Mouse (Mus musculus): ENCODE data around the gene Il27ra. TPM values are rescaled to one million over a fixed set of nuclear protein-coding genes. Genes with fewer than 3 reads are reported as not detected.

The Il27ra gene
- polyA plus RNA-seq, 1 experiment from 2014 or later: 1.7 TPM

DNA sequence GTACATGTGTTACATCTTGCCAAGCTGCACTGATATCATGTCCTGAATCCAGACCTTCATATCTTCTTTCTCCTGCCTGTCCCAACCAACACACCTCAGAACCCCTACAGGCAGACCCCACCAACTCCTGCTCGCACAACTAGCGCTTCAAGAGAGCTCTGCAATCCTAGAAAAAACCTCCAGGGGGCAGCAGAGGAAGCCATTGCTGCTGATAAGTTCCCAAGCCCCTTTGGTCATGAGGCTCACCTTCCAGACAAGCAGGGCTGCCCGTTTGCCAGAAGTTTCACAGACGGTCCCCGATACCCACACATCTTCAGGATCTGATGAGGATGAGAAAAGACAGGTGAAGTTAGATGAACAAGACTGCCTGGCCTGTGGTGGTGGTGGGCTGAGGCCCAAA lies 3.3 kb downstream of the Il27ra start:
- no peak overlapping the region for H3K9ac ChIP-seq
- no peak overlapping the region for H3K4me3 ChIP-seq (replicated peaks)
- H3K27me3 ChIP-seq (replicated peaks): peaks cover 31% of the 10 kb centered on the region
- no peaks in the 10 kb centered on the region for H3K36me3 ChIP-seq
- 4% methylated on average over 5 of the region's 5 CpGs for WGBS
- peaks cover 8% of the 10 kb centered on the region; the same call in 1 of the 2 replicates for H3K4me1 ChIP-seq
- ATAC-seq (ENCODE audit: insufficient read depth, low FRiP score, low read depth): no peak
- H3K9me3 ChIP-seq: no peaks in the 10 kb centered on the region
- H3K27ac ChIP-seq: no peak overlapping the region
- H3K4me2 ChIP-seq: no peak overlapping the region

DNA sequence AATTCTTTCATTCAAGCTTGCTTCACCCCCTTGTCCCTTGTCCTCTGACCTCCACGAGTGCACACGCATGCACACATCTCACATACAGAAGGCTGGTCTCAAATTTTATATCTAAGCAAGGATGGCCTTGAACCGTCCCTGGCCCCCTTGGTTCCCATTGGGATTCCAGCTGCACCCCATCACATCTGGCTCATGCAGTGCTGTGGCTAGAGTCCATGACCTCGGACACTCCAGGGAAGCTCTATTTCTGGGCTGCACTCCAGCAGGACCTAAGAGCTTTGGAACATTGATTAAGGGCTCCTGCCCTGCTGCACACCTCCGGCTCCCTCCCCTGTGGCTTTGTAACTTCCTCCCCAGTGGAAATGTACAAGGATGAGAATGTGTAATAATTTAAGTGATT lies 4.4 kb downstream of the Il27ra start:
- no peak for ATAC-seq (ENCODE audit: insufficient read depth, low FRiP score, low read depth)
- WGBS: 49% methylated on average over 5 of the region's 5 CpGs
- peaks cover 21% of the 10 kb centered on the region for H3K27me3 ChIP-seq (replicated peaks)

DNA sequence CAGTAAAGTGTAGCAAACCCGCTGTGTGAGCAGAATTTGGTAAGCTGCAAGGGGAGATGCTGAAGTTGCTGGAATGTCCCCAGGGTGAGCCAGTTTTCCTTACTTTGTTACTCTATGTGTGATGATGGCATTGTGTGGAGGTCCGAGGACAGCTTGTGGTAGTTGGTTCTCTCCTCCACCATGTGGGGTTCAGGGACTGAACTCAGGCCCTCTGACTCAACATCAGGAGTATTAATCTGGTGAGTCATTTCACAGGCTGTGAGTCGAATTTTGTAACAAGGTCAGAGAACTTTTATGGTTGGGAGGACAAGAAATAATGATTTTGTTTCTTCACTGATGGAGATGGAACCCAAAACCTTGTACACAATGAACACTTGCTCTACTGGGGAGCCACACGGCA lies 9.6 kb downstream of the Il27ra start:
- Histone ChIP-seq H3K9ac (no peak overlapping the region), H3K27me3 (replicated peaks) (no peaks in the 10 kb centered on the region; the same call in 1 of the 2 replicates), H3K4me2 (no peak overlapping the region), H3K4me3 (replicated peaks) (no peak overlapping the region), H3K36me3 (no peaks in the 10 kb centered on the region), H3K27ac (no peak overlapping the region), H3K4me1 (no peaks in the 10 kb centered on the region), H3K9me3 (no peaks in the 10 kb centered on the region)
- ATAC-seq (ENCODE audit: insufficient read depth, low FRiP score, low read depth): no peak
- WGBS: 67% methylated on average over 4 of the region's 4 CpGs

More for the DNA sequence above, 4.4 kb downstream of the Il27ra start:
- Histone ChIP-seq H3K4me3 (replicated peaks) (no peak overlapping the region), H3K27ac (no peak overlapping the region), H3K9me3 (no peaks in the 10 kb centered on the region), H3K4me1 (peaks cover 8% of the 10 kb centered on the region; the same call in 1 of the 2 replicates), H3K36me3 (no peaks in the 10 kb centered on the region), H3K9ac (no peak overlapping the region), H3K4me2 (no peak overlapping the region)

DNA sequence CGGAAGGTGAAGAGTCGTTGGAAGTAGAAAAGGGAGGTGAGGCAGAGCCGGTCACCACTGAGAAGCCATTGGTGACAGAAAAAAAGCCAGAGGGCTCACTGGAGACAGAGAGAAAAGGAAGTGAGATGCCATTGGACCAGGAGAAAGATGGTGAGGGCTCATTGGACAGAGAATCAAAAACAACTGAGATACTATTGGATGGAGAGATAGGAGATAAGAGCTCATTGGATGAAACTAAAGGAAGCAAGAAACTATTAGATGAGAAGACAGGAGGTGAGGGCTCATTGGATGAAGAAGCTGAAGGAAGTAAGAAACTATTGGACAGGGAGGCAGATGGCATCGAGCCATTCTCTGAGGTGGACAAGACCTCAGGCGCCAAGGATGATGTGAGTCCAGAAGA lies 13.1 kb downstream of the Il27ra start:
- ATAC-seq (ENCODE audit: insufficient read depth, low FRiP score, low read depth): no peak
- Histone ChIP-seq H3K9me3 (no peaks in the 10 kb centered on the region), H3K4me1 (peaks cover 10% of the 10 kb centered on the region; the same call in 1 of the 2 replicates), H3K4me2 (no peak overlapping the region), H3K36me3 (no peaks in the 10 kb centered on the region), H3K9ac (no peak overlapping the region), H3K27ac (no peak overlapping the region), H3K4me3 (replicated peaks) (no peak overlapping the region), H3K27me3 (replicated peaks) (peaks cover 11% of the 10 kb centered on the region)
- 81% methylated on average over 5 of the region's 5 CpGs for WGBS

DNA sequence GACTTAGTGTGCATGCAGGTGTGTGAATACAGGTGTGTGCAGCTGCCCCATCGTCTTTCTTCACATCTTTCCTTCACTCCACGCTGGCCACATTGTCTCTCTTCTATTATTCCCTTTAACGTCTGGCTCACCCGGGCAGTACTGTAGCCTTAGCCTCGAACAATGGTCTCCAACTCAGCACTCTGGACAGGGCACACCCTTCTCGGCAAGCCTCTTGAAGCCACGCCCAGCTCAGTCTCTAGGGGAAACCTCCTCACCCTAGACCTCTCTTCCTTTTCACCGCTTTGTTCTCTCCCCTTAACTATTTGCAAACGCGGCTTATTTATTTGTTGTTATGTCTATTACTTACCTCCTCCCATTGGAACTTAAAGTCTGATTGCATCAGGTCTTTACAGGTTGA lies 14.9 kb downstream of the Il27ra start:
- peaks cover 11% of the 10 kb centered on the region for H3K27me3 ChIP-seq (replicated peaks)
- H3K27ac ChIP-seq: no peak overlapping the region
- WGBS: 21% methylated on average over 10 of the region's 10 CpGs
- H3K36me3 ChIP-seq: no peaks in the 10 kb centered on the region
- no peak overlapping the region for H3K4me2 ChIP-seq
- H3K9ac ChIP-seq: no peak overlapping the region
- H3K4me1 ChIP-seq: peaks cover 18% of the 10 kb centered on the region
- H3K9me3 ChIP-seq: no peaks in the 10 kb centered on the region
- ATAC-seq (ENCODE audit: insufficient read depth, low FRiP score, low read depth): no peak
- no peak overlapping the region for H3K4me3 ChIP-seq (replicated peaks)

DNA sequence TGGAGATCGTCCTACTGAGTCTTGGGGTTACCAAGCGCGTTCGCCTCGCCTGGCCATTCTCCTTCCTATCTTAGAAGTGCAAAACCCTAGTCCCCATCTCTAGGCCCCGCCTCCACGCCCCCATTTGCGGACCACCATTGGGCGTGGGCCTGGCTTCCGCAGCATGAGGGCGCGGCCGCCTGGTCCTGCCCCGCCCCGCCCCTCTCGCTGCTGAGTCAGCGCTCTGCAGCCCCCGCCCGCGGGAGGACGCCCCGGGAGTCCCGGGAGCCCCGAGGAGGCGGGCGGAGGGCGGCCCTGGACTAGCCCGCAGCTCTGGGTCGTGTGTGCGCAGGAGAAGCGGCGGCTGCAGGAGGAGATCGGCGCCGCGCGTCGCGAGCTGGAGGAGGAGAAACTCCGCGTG lies 16.5 kb downstream of the Il27ra start:
- under 1% methylated on average over 41 of the region's 41 CpGs for WGBS
- Histone ChIP-seq H3K4me1 (peaks cover 24% of the 10 kb centered on the region), H3K9ac (no peak overlapping the region), H3K9me3 (no peaks in the 10 kb centered on the region), H3K4me2 (peak overlapping the region; percentile 89), H3K4me3 (replicated peaks) (peak overlapping the region; percentile 41), H3K36me3 (no peaks in the 10 kb centered on the region), H3K27me3 (replicated peaks) (peaks cover 16% of the 10 kb centered on the region), H3K27ac (no peak overlapping the region)
- ATAC-seq (ENCODE audit: insufficient read depth, low FRiP score, low read depth): peak; percentile 44; the same call in 1 of the 2 replicates

DNA sequence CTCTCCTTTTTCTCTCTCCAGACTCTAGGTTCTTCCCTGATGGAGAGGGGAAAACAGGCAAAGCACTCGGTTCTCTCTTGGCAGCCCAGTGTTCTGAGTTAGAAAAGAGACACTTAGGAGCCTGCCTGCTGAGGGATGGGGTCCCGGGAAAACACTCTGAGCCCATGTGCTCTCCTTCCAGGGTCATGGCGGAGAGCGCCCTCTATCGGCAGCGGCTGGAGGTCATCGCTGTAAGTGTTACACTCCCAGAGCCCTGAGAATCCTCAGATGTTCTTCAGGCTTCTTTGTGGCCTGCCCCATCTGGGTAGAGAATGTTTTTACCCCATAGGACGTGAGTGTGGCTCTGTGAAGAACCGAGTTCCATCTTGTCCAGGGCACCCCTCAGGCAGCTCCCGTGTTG lies 18.2 kb downstream of the Il27ra start:
- Histone ChIP-seq H3K36me3 (no peaks in the 10 kb centered on the region), H3K27me3 (replicated peaks) (peaks cover 18% of the 10 kb centered on the region), H3K27ac (no peak overlapping the region), H3K9me3 (no peaks in the 10 kb centered on the region), H3K9ac (no peak overlapping the region), H3K4me2 (no peak overlapping the region), H3K4me1 (peaks cover 29% of the 10 kb centered on the region), H3K4me3 (replicated peaks) (no peak overlapping the region)
- 19% methylated on average over 10 of the region's 10 CpGs for WGBS
- no peak for ATAC-seq (ENCODE audit: insufficient read depth, low FRiP score, low read depth)

DNA sequence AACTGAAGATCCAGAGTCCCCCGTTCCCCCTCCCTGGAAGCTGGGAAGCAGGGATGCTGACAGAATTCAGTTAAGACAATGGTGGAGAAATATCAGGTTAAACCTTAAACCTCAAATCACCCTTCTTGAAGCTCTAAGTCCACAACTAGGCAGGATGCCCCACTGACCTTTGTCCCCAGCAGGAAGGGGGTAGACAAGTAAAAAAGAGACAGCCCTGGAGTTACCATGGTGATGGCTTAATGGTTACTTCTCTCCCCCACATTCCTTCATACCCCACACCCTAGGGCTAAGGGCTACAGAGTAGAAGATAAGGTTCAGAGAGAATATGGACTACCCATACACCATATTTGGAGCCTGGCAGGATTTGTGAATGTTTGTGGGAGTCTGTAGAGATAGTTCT lies 18.8 kb downstream of the Il27ra start:
- Histone ChIP-seq H3K9ac (no peak overlapping the region), H3K9me3 (no peaks in the 10 kb centered on the region), H3K4me2 (no peak overlapping the region; the same call in 1 of the 2 replicates), H3K36me3 (no peaks in the 10 kb centered on the region), H3K4me3 (replicated peaks) (no peak overlapping the region), H3K27ac (no peak overlapping the region), H3K4me1 (peaks cover 29% of the 10 kb centered on the region), H3K27me3 (replicated peaks) (peaks cover 18% of the 10 kb centered on the region)
- ATAC-seq (ENCODE audit: insufficient read depth, low FRiP score, low read depth): no peak
- 58% methylated on average over 1 of the region's 1 CpGs for WGBS

DNA sequence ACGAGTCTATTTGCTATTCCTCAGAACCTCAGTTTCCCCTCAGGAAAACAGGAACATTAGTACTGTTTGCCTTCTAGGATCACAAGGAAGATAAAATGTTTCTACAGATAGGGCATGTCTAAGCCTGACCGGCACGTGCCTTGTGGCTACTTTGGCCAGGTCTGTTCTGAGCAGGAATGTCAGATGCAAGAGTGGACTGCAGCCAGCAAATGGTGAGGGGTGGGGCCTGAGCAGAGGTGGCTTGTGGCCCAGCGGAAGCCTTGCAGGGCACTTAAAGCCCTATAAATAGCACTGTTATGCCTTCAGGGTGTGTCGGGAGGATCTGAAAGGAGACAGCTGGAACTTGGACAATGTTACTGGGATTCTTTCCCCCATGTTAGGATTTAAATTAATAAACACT lies 19.3 kb downstream of the Il27ra start:
- Histone ChIP-seq H3K4me1 (peaks cover 29% of the 10 kb centered on the region), H3K9ac (no peak overlapping the region), H3K9me3 (no peaks in the 10 kb centered on the region), H3K4me2 (no peak overlapping the region), H3K4me3 (replicated peaks) (no peak overlapping the region), H3K27ac (no peak overlapping the region), H3K36me3 (no peaks in the 10 kb centered on the region), H3K27me3 (replicated peaks) (peaks cover 18% of the 10 kb centered on the region)
- WGBS: 5% methylated on average over 5 of the region's 5 CpGs
- ATAC-seq (ENCODE audit: insufficient read depth, low FRiP score, low read depth): no peak

DNA sequence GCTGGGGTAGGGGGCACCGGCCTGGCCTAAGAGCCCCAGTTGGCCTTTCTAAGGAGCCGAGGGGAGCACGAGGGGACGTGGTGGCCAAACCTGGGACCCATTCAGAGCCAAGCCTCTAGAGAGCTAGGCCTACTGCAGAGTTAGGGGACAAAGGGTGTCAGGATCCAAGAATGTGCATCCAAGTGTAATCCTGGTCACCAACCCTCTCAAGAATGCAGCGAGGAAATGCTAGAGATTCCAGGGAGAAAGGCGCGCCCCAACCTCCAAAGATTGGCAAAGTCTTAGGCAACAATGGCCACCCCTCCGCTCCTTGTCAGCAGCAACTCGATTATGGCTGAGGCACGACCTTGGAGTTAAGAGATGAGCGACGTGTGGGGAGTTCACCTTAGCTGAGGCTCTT lies 20.8 kb downstream of the Il27ra start:
- WGBS: 38% methylated on average over 12 of the region's 12 CpGs
- Histone ChIP-seq H3K4me3 (replicated peaks) (peak overlapping the region; percentile 21), H3K27ac (peak overlapping the region; percentile 18; the same call in 1 of the 2 replicates), H3K9ac (no peak overlapping the region), H3K36me3 (no peaks in the 10 kb centered on the region), H3K4me2 (peak overlapping the region; percentile 46), H3K9me3 (no peaks in the 10 kb centered on the region), H3K27me3 (replicated peaks) (peaks cover 14% of the 10 kb centered on the region), H3K4me1 (peaks cover 28% of the 10 kb centered on the region)
- ATAC-seq (ENCODE audit: insufficient read depth, low FRiP score, low read depth): no peak

DNA sequence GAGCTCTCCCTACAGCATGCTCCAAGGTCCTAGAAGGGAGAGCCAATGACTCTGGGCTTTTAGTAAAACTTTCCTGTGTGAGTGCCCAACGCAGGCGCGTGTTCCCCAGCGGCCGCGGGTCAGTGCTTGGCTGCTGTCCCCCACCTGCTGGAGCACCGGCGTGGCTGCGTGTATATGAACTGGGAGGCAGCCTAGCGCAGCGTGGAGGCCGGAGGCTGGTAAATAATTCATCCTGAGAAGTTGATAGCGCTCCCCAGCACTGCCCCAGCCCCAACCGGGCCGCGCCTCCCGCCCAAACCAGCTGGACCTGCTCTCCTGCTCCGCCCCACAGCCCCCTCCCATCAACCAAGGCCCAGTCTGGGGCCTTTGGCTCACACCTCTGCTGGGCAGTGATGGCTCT lies 21.3 kb downstream of the Il27ra start, which contains the start of gene Palm3:
Palm3 (plus strand) TSS at position 376 of the 400 bp plus-strand sequence.
- peak within 1 kb of the TSS; percentile 54; the same call in 1 of the 2 replicates for H3K27ac ChIP-seq
- peaks cover 12% of the 10 kb centered on the region for H3K27me3 ChIP-seq (replicated peaks)
- H3K9ac ChIP-seq: no peak within 1 kb of the TSS
- H3K4me3 ChIP-seq (replicated peaks): peak within 1 kb of the TSS; percentile 21
- no peaks in the 10 kb centered on the region for H3K9me3 ChIP-seq
- ATAC-seq (ENCODE audit: insufficient read depth, low FRiP score, low read depth): peak; percentile 78
- H3K36me3 ChIP-seq: no peaks in the 10 kb centered on the region
- WGBS: 6% methylated on average over 18 of the region's 18 CpGs
- peak within 1 kb of the TSS; percentile 46 for H3K4me2 ChIP-seq
- peaks cover 24% of the 10 kb centered on the region for H3K4me1 ChIP-seq

DNA sequence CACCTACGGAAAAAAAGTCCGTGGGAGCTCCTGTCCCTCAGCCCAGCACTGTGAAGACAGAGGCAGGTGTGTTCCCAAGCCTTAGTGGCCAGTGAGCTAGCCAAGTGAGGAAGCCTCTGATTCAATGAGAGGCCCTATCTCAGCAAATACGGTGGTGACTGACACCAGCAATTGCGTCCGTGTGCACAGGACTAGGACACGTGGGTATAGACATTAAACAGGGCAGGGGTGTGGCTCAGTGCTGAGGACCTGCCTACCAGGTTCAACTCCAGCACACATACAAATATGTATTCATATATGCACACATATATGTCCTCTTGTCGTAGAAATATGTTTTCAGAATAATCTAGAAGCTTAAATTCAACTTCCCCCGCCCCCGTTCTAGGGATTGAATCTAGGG lies 22.7 kb downstream of the Il27ra start:
- Histone ChIP-seq H3K4me3 (replicated peaks) (no peak overlapping the region), H3K9ac (no peak overlapping the region), H3K9me3 (no peaks in the 10 kb centered on the region), H3K4me1 (peaks cover 21% of the 10 kb centered on the region), H3K27ac (no peak overlapping the region), H3K36me3 (no peaks in the 10 kb centered on the region), H3K27me3 (replicated peaks) (peaks cover 12% of the 10 kb centered on the region; the same call in 1 of the 2 replicates), H3K4me2 (no peak overlapping the region)
- no peak for ATAC-seq (ENCODE audit: insufficient read depth, low FRiP score, low read depth)
- WGBS: 68% methylated on average over 9 of the region's 9 CpGs

DNA sequence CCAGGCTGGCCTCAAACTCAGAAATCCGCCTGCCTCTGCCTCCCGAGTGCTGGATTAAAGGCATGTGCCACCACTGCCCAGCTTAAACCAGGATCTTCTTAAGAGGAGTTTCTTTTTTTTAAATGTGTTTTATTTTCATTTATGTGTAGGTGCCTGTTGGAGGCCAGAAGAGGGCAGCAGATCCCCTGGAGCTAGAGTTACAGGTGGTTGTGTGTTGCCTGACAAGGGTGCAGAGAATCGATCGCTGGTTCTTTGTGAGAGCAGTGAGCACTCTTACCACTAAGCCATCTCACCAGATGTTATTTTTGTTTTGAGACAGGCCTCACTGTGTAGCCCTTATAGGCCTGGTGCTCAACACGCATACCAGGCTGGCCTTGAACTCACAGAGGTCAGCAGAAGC lies 26.6 kb downstream of the Il27ra start:
- Histone ChIP-seq H3K4me3 (replicated peaks) (no peak overlapping the region), H3K9ac (no peak overlapping the region), H3K4me1 (peaks cover 22% of the 10 kb centered on the region), H3K9me3 (no peaks in the 10 kb centered on the region), H3K36me3 (no peaks in the 10 kb centered on the region), H3K27me3 (replicated peaks) (peaks cover 32% of the 10 kb centered on the region), H3K4me2 (no peak overlapping the region), H3K27ac (no peak overlapping the region)
- no peak for ATAC-seq (ENCODE audit: insufficient read depth, low FRiP score, low read depth)
- WGBS: 91% methylated on average over 5 of the region's 5 CpGs

Measured in stomach, embryonic 15.5 days (tissue).